Mouse (Mus musculus) kidney, embryonic 16.5 days (tissue): ENCODE measurements around the gene Erf. TPM values are rescaled to one million over a fixed set of nuclear protein-coding genes. Genes with fewer than 3 reads are reported as not detected.

ENCODE experiments used
- ATAC-seq: fragments of 200-750 bp; cut with Nextera tagmentation; 2 replicates; pipeline ENCODE4 v1.8.0; 2017; ENCODE audit warnings: moderate TSS enrichment; ENCODE audit not compliant: low FRiP score, low TSS enrichment
- H3K27ac ChIP-seq: fragments of 300-500 bp; sonication (generic); 2 replicates; pipeline ENCODE4 v1.5.1; 2014; ENCODE audit warnings: low read length
- H3K27me3 ChIP-seq: fragments of 300-500 bp; sonication (generic); 2 replicates; pipeline ENCODE4 v1.6.1; 2014; ENCODE audit warnings: low read length, control low read depth, mixed read lengths; ENCODE audit not compliant: insufficient read depth
- H3K36me3 ChIP-seq: fragments of 300-500 bp; sonication (generic); 2 replicates; pipeline ENCODE4 v1.6.1; 2014; ENCODE audit warnings: low read length, control low read depth, mixed read lengths; ENCODE audit not compliant: insufficient read depth
- H3K4me1 ChIP-seq: fragments of 300-500 bp; sonication (generic); 2 replicates; pipeline ENCODE4 v1.6.1; 2014; ENCODE audit warnings: low read length, control low read depth, mixed read lengths; ENCODE audit not compliant: insufficient read depth
- H3K4me2 ChIP-seq: fragments of 300-500 bp; sonication (generic); replicated peaks from 2 replicates; pipeline ENCODE4 v1.6.1; 2014; ENCODE audit warnings: low read depth, low read length
- H3K4me3 ChIP-seq: fragments of 300-500 bp; sonication (generic); 2 replicates; pipeline ENCODE4 v1.5.1; 2014; ENCODE audit warnings: mild to moderate bottlenecking, low read length
- H3K9ac ChIP-seq: fragments of 300-500 bp; sonication (generic); replicated peaks from 2 replicates; pipeline ENCODE4 v1.6.1; 2014; ENCODE audit warnings: low read length
- H3K9me3 ChIP-seq: fragments of 300-500 bp; sonication (generic); 2 replicates; pipeline ENCODE4 v1.6.1; 2016; ENCODE audit warnings: low read length, control low read depth
- WGBS: fragments of 180-500 bp; shearing (Covaris S2); extraction: QIAGEN DNeasy Blood & Tissue Kit; methylation state at CpG from one replicate; pipeline ENCODE4 v1.1.7; 2014; 5-methylcytosine and 5-hydroxymethylcytosine counted together
- polyA plus RNA-seq: library from polyadenylated mRNA; unstranded; fragments of >200 nt; fragmentation: Nextera tagmentation; extraction: Ambion mirVana; gene quantifications from 2 replicates; pipeline ENCODE4 v1.2.1, GENCODE M21; 2015

Erf gene
- polyA plus RNA-seq, 1 experiment from 2014 or later, result 15.2 TPM

DNA sequence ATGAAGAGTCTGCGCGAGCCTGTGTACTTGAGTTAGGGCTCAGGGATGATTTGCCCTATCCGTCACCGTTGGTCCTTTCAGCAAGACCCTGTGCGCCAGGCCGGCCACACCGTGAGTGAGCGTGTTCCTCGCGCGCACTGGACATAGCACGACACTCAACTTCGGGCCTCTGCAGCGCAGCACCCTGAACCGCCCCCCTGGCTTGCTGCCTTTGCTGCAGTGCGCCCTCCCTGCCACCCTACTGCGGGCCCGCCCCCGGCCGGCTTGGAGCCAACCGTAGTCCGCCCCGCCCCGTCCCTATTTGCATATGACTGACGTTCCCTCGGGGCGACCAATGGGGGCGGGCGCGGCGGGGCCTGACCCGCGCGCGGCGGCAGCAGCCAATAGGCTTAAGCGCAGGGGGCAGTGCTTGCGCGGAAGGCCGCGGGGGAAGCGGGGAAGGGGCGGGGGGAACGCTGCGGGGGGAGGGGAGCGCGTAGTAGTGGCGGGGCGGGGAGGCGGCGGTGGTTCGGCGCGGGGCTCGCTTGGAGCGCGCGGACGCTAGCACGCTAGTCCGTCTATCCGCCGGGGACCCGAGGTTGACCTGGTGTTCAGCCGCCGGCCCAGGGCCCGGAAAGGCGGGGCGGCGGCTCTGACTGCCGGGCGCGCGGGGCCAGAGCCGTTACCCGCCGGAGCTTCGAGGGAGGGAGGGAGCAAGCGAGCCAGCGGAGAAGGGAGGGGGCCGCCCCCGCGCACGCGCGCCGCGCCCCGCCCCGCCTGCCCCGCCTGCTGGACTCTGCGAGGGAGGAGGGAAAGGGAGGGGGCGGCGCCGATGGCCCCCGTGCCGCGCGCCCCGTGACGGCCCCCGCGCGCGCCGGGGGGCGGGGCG lies 31.4 kb upstream of the Erf start:
- H3K4me1 ChIP-seq, result peaks cover 59% of the 10 kb centered on the region
- peak overlapping the region; percentile 78 for H3K4me3 ChIP-seq
- H3K9ac ChIP-seq, result peak overlapping the region; percentile 82
- H3K27me3 ChIP-seq, result no peaks in the 10 kb centered on the region
- H3K27ac ChIP-seq, result peak overlapping the region; percentile 99
- WGBS, result under 1% methylated on average over 55 of the region's 108 CpGs
- H3K9me3 ChIP-seq, result no peaks in the 10 kb centered on the region
- ATAC-seq, result peak; percentile 82
- H3K4me2 ChIP-seq, result peak overlapping the region; percentile 79
- H3K36me3 ChIP-seq, result peaks cover 22% of the 10 kb centered on the region

DNA sequence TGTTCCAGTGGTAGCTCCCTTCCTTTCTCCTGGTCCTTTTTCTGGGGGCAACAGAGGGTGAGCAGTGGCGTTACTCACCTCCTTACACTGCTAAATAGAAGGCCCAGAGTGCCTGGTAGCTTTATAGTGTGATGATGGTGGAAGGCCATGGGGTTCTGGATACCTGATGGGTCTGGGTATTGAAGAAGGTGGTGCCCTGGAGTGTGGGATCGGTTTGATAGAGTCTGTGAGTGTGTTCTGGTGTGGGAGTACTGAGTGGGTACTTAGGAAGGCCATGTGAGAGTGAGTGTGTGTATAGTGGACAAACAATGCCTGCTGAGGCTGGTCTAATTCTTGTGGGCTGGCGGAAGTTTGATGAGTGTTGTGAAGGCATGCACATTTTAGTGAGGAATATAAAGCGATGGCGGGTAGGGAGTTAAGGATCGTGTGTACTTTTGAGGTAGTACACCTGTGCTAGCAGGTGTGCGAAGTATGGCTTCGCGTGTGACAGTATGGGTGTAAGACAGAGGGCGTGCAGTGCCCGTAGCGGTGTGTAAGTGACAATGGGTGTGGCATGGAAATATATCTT lies 30.7 kb upstream of the Erf start:
- Histone ChIP-seq H3K9ac (peak overlapping the region; percentile 61), H3K36me3 (peaks cover 14% of the 10 kb centered on the region), H3K27me3 (no peaks in the 10 kb centered on the region), H3K27ac (peak overlapping the region; percentile 99), H3K4me3 (peak overlapping the region; percentile 78), H3K9me3 (no peaks in the 10 kb centered on the region), H3K4me1 (peaks cover 60% of the 10 kb centered on the region), H3K4me2 (peak overlapping the region; percentile 79)
- ATAC-seq, result no peak; the same call in 1 of the 2 replicates
- WGBS, result 19% methylated on average over 12 of the region's 12 CpGs

GRCm38 (mm10) chr7:25279861-25280791 lies 29.6 kb upstream of the Erf start:
- WGBS, result 0% methylated on average over 6 of the region's 6 CpGs

DNA sequence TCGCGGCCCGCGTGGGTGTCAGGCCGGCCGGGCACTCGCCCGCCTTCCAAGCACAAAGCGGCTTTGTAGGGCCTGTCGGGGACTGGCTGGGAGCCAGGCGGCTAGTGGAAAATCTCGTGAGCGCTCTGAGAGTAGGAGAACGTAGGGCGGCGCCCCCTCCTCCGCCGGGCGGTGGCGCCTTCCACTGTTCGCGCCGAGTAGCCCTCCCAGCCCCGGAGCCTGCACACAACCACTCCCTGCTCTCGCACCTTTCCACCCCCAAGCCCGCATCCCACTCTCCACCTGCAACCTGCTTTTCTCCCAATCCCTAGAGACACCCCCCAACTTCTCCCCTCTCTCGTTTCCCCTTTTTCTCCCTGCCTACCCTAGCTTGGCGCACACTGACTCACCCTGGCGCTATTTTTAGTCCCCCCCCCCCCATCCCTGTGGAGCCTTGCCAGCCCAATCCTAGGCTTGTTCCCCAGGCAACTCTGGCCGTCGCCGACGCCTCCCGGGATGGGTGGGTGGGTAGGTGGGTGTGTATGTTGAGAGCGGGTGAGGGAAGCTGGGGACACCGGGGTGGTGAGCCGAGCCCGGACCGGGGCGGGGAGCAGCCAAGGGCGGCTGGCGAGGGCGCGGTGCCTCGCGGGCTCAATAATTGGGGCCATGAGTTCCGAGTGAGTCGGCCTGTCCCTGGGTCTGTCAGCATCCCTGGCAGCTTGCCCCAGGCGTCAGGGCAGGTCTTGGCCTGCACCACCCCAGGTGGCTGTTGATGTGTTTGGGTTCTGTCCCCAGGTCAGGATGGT lies 28.7 kb upstream of the Erf start:
- H3K4me1 ChIP-seq, result peaks cover 70% of the 10 kb centered on the region
- peak overlapping the region; percentile 97 for H3K4me2 ChIP-seq
- no peaks in the 10 kb centered on the region for H3K27me3 ChIP-seq
- peak overlapping the region; percentile 99 for H3K27ac ChIP-seq
- H3K9me3 ChIP-seq, result no peaks in the 10 kb centered on the region
- H3K9ac ChIP-seq, result peak overlapping the region; percentile 84
- WGBS, result under 1% methylated on average over 42 of the region's 49 CpGs
- H3K4me3 ChIP-seq, result peak overlapping the region; percentile 78
- H3K36me3 ChIP-seq, result no peaks in the 10 kb centered on the region
- peak; percentile 50 for ATAC-seq

More at GRCm38 (mm10) chr7:25279861-25280791, 29.6 kb upstream of the Erf start:
- Histone ChIP-seq H3K27me3 (no peaks in the 10 kb centered on the region), H3K9me3 (no peaks in the 10 kb centered on the region), H3K4me2 (peak overlapping the region; percentile 97), H3K9ac (peak overlapping the region; percentile 84), H3K4me3 (peak overlapping the region; percentile 78), H3K4me1 (peaks cover 70% of the 10 kb centered on the region), H3K27ac (peak overlapping the region; percentile 99), H3K36me3 (peaks cover 4% of the 10 kb centered on the region)
- ATAC-seq, result peak; percentile 6; the same call in 1 of the 2 replicates

GRCm38 (mm10) chr7:25278341-25279075 lies 27.9 kb upstream of the Erf start:
- peak overlapping the region; percentile 84 for H3K9ac ChIP-seq
- peak overlapping the region; percentile 97 for H3K4me2 ChIP-seq
- H3K4me1 ChIP-seq, result peaks cover 66% of the 10 kb centered on the region
- peaks cover 2% of the 10 kb centered on the region; the same call in 1 of the 2 replicates for H3K36me3 ChIP-seq
- peak overlapping the region; percentile 78 for H3K4me3 ChIP-seq
- H3K27ac ChIP-seq, result peak overlapping the region; percentile 99
- no peaks in the 10 kb centered on the region for H3K9me3 ChIP-seq
- no peaks in the 10 kb centered on the region for H3K27me3 ChIP-seq
- under 1% methylated on average over 57 of the region's 60 CpGs for WGBS
- peak; percentile 53 for ATAC-seq

GRCm38 (mm10) chr7:25277998-25278340 lies 27.4 kb upstream of the Erf start:
- no peaks in the 10 kb centered on the region for H3K9me3 ChIP-seq
- H3K27me3 ChIP-seq, result no peaks in the 10 kb centered on the region
- peak overlapping the region; percentile 84 for H3K9ac ChIP-seq
- 13% methylated on average over 4 of the region's 4 CpGs for WGBS
- H3K36me3 ChIP-seq, result peaks cover 7% of the 10 kb centered on the region; the same call in 1 of the 2 replicates
- H3K27ac ChIP-seq, result peak overlapping the region; percentile 99
- peak overlapping the region; percentile 97 for H3K4me2 ChIP-seq
- H3K4me3 ChIP-seq, result peak overlapping the region; percentile 78
- peaks cover 61% of the 10 kb centered on the region for H3K4me1 ChIP-seq
- no peak for ATAC-seq

DNA sequence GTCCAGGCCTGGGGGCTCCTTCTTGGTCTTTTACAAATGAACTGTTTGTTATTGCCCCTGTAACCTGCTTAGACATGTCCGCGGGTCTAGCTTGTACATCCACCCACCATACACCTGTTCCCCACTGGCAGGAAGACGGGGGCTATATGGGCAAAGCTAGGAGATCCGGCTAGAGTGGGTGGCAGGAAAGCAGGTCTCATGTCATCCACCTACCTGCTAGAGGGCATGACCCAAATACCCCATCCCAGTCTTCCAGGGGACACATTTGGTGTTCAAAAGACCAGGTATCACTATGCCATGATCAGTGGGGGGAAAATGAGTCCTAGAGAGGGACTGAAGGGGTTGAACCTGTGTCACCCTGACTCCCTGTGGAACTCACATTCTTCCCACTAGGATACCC lies 26.8 kb upstream of the Erf start:
- Histone ChIP-seq H3K4me3 (peak overlapping the region; percentile 78), H3K4me1 (peaks cover 59% of the 10 kb centered on the region), H3K36me3 (peaks cover 13% of the 10 kb centered on the region; the same call in 1 of the 2 replicates), H3K4me2 (peak overlapping the region; percentile 97), H3K9me3 (no peaks in the 10 kb centered on the region), H3K9ac (peak overlapping the region; percentile 84), H3K27me3 (no peaks in the 10 kb centered on the region), H3K27ac (peak overlapping the region; percentile 99)
- WGBS, result 77% methylated on average over 4 of the region's 4 CpGs
- no peak for ATAC-seq

DNA sequence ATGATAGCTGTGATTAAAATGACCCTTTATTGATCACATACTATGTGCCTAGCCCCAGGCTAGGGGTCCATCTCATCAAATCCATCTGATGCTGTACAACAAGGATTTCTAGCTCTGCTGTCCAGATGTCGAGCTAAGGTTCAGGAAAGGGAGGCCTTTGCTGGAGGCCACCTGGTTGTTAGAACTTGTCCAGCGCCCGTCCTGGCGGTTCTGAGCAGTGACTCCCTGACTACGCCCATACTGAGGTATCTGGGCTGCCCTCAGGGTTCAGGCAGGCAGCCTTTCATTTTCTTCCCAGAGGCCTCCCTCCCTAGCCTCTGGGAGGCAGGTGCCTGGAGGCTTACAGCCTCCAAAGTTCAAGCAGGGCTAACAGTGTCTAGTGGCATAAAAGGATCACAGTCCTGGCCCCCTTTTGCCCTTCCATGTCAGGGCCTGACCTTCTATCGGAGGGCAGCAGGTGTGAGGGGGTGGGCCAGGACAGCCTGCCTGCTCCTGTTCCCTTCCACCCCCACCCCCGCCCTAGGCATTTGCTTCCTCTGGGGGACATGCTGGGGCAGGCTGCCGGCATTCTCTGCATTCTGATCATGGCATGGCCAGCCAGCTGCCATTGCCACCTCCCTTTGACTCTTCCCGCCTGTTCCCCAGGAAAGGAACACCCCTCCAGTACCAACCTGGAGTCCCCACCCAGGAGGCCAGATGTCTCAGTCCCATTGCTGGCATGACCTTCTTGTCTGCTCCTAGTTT lies 25.2 kb upstream of the Erf start:
- no peaks in the 10 kb centered on the region for H3K27me3 ChIP-seq
- peaks cover 49% of the 10 kb centered on the region for H3K4me1 ChIP-seq
- no peak overlapping the region for H3K4me2 ChIP-seq
- H3K4me3 ChIP-seq, result no peak overlapping the region
- H3K27ac ChIP-seq, result 0 out of 2 replicates have a peak overlapping the region, but pooled peaks have one; percentile 27
- peaks cover 27% of the 10 kb centered on the region for H3K36me3 ChIP-seq
- no peak for ATAC-seq
- peak overlapping the region; percentile 23 for H3K9ac ChIP-seq
- H3K9me3 ChIP-seq, result no peaks in the 10 kb centered on the region
- 43% methylated on average over 9 of the region's 9 CpGs for WGBS
